Mouse (Mus musculus) liver, adult 2 months (tissue): Measurements from ENCODE around the gene Camkmt.

Experiments
- CTCF ChIP-seq: fragments of 200-500 bp; IDR thresholded peaks from 2 replicates; pipeline ENCODE4 v1.5.1; 2011; ENCODE audit warnings: low read depth, low read length, control low read depth
- POLR2A ChIP-seq: fragments of 200-500 bp; IDR thresholded peaks from 2 replicates; pipeline ENCODE4 v1.6.1; 2011; ENCODE audit warnings: low read length, control low read depth; ENCODE audit not compliant: insufficient read depth; ENCODE audit errors: extremely low read depth

GRCm38 (mm10) chr17:85395502-85395901, 305.1 kb downstream of the Camkmt start:
- no peak for TF ChIP-seq CTCF
- no peak for TF ChIP-seq POLR2A
